Mouse (Mus musculus): Measurements from ENCODE around the gene Tmem256.

Tmem256 gene

GRCm38 (mm10) chr11:69837952-69838713 lies at the start of gene Tmem256:
Tmem256 (plus strand) TSS chr11:69838514.
- DNase-seq: peak; percentile 94

DNA sequence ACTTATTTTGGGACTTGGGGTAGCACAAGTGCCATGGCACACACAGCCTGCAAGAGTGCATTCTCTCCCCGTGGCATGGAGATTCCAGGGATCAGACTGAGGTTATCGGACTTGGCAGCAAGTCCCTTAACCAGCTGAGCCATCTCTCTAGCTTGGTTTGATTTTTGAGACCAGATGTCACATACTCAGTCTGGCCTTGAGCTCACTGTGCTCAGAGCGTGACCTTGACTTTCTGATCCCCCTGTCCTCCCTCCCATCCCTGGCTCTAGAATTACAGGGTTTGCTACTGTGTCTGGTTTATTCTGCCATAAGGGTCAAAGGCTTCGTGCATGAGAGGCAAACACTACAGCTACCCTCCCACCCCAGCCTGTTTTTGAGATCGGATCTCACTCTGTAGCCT lies 48.9 kb upstream of the Tmem256 start:
- DNase-seq: no peak

DNA sequence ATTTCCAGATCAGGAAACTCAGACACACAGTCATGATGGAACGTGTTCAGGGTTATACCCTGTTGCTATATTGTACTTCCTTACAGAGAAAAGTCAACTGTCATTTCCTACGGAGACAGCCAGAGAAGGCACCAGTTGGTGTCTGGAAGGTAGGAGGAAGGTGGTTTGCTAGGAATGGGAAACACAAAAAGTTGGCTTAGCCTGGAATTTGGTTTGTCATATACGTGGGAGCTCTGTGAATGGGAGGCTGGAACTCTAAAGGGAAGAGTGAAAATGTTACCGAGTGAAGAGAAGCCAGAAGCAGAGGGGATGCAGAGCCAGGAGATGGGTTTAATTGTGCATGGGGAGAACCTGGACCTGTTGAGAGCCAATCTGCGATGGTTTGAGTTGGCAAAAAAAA lies 46.9 kb upstream of the Tmem256 start:
- no peak for DNase-seq

DNA sequence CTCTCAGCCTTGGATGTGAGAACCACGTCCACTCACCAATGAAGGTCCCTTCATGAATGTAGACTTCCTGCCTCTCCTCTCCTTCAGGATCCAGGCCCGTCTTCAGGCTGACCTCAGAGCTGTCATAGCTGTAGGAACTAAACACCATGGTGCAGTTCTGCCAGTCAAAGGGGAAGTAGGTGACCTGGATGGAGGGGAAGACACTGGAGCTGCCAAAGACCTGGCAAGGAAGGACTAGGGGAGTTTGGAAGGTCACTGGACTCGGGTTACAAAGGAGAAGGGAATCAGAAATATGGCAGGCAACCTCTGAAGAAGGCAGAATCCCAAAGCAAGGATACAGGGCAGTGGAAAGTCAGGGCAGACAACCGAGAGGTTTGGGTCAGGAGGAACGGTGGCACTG lies 44.9 kb upstream of the Tmem256 start:
- no peak for DNase-seq

- peak; percentile 82 for DNase-seq
These were observed 42.9 kb upstream of the Tmem256 start, which contains the start of gene Chrnb1 for GRCm38 (mm10) chr11:69795168-69795982. Chrnb1 (minus strand) TSS chr11:69795943.

DNA sequence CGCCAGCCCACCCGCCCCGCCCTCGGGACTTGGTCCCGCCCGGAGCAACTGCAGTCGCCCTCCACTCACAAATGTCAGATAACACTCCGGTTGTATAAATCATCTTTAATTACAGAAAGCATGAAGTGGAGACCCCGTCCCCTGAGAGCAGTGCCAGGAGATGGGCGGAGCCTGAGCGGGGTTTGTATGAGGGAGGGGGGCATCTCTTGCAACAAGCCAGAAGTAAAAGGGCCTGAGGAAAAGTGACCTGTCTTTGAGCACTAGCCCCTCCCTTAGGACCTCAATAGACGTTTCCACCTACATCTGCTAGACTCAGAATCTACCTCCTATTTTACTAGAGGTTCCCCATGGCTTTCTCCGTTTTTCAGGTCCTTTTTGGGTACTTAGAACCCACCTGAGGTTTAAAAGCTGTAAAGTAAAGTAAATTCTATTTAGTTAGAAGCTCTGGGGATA lies 42.3 kb upstream of the Tmem256 start:
- no peak for DNase-seq

- DNase-seq: no peak
These were observed 40.4 kb upstream of the Tmem256 start for GRCm38 (mm10) chr11:69797924-69798323.

DNA sequence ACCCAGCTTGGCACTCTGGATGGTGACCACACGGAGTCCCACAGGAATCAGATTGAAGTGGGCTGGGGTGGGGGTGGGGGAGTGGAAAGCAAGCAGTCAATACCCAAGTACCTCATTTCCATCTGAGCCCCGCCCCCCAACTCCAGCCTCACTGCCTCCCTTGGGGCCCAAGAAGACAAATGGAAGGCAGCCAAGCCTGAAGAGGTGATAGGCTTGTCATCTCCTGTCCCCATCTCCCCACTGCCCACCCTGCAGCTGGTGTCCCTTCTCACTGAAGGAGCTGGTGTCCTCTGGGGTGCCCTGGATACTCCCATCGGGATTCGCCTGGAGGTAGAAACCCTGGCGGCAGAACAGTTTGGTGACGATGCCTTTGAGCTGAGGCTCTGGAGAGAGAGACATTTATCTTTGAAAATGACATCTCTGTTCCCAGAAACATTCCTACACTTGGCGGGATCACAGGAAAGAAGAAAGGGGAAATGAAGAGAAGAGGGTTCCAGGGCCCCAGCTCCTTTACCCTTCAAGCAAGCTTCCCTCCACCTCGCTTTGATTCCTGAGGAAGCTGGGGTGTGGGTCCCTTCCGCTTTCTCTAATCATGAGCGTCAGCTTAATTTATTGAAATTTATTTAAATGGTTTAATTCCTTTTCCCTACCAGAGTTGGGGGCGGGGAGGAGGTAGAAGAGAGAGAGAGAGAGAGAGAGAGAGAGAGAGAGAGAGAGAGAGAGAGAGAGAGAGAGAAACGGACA lies 38.7 kb upstream of the Tmem256 start:
- no peak for DNase-seq

GRCm38 (mm10) chr11:69800138-69800391 lies 38.2 kb upstream of the Tmem256 start:
- peak; percentile 63 for DNase-seq

- peak; percentile 77 for DNase-seq
These were observed 37.7 kb upstream of the Tmem256 start for GRCm38 (mm10) chr11:69800392-69801197.

- no peak for DNase-seq
These were observed 36.8 kb upstream of the Tmem256 start, which contains the start of gene Fgf11 for GRCm38 (mm10) chr11:69801379-69801977. Fgf11 (minus strand) TSS chr11:69801857.

GRCm38 (mm10) chr11:69802648-69803105 lies 35.6 kb upstream of the Tmem256 start:
- DNase-seq: peak; percentile 78

- DNase-seq: no peak
These were observed 35.0 kb upstream of the Tmem256 start for GRCm38 (mm10) chr11:69803328-69803727.

GRCm38 (mm10) chr11:69803786-69804651 lies 34.3 kb upstream of the Tmem256 start:
- peak; percentile 71 for DNase-seq

- no peak for DNase-seq
These were observed 33.7 kb upstream of the Tmem256 start for GRCm38 (mm10) chr11:69804652-69804940.

DNA sequence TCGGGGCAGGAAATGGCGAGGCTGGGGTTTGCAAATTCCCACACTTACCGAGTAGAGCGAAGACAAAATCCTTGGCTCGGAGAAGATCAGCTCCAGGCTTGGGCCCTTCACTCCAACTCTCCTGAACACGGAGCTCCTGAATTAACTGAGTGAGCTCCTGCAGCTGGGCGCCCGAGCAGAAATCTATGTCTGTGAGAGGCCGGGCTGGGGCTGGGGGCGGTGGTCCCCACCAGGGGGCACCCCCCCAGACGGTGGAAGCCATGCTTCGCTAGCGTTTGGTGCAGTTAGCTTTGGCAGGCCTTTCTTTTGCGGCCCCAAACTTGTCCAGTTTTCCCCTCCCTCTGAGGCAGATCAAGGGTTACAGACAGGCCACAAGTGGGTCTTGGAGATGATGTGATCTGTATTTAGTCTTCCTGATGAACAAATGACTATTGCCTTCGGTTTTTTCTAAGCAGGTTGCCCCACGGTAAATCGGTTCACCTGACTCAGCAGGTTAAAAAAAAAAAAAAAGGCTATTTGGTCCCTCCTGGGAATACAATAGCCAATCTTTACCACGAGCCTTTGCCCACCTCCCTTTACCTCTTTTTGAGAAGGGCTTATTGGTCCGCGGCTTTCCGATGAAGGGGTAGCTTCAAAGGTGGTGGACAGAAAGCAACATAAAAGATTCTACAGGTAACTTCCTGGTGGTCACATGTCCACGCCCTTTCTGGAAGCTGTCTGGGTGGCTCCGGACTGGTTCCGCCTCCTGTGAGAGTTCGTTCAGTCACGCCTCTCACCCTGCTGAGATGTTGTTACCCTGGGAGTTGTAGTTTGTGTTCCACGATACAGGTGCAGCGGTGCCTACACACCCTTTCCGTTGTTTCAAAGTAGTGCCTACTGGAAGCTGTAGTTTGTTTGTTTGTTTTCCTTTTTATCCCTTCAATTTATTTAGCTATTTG lies 33.1 kb upstream of the Tmem256 start, which contains the start of gene Tmem102:
TSS of gene Tmem102 (minus strand) at position 653 of the 938 bp plus-strand sequence.
- no peak for DNase-seq

DNA sequence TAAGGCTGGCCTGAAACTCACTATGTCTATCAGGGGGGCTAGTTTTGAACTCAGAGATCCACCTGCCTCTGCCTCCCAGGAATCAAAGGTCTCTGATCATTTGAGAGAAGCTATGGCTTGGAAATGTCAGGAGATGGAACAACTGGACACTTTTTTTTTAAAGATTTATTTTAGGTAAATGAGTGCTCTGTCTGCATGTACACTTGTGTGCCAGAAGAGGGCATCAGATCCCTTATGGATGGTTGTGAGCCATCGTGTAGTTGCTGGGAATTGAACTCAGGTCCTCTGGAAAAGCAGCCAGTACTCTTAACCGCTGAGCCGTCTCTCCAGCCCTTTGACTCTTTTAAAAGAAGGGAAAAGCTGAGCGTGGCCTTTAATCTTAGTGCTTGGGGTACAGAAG lies 31.9 kb upstream of the Tmem256 start:
- DNase-seq: no peak

DNA sequence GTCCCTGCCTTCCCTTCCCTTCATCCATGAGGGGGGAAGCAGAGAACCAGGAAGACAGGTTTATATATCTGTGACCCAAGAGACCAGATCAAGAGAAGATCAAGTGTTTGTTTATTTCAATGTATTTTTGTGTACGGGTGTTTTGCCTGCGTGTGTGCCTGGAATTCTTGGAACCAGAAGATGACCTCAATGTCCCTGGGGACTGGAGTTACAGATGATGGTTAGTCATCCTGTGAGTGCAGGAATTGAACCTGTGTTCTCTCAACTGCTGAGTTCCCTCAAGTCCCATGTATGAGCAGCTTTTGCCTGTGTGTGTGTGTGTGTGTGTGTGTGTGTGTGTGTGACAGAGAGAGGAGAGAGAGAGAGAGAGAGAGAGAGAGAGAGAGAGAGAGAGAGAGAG lies 30.7 kb upstream of the Tmem256 start:
- DNase-seq: no peak

DNA sequence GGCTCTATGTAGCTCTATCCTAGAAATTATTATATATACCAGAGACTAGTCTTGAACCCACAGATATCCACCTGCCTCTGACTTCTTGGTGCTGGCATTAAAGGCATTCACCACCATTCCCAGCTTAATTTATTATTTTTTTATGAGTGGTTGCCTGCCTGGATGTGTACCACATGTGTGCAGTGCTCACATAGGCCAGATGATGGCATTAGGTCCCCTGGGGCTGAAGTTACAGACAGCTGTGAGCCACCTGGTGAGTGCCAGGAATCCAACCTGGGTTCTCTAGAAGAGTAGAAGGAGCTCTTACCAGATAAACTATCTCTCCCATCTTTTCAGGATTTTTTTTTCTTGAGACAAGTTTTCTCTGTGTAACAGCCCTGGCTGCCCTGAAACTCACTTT lies 28.0 kb upstream of the Tmem256 start:
- DNase-seq: no peak

DNA sequence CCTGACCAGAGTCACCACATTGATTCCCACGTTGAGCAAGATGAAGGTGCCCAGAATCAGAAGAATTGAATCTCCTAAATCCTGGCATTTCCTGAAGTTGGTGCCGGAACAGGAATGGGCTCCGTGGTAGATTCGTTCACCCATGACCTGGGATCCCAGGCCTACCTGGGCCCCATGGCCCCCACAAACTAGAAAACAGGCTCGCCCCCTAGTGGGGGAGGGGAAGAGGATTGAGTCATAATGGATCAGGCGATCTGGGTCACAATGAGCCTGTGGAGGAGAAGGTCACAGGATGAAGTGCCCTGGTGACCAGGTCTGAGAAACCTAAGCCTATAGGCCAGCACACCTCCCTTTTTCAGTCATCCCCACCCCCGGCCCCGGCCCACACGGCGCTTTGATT lies 23.2 kb upstream of the Tmem256 start, which contains the start of gene Gm39566:
TSS of gene Gm39566 (minus strand) at position 144 of the 400 bp plus-strand sequence.
- no peak for DNase-seq
